Mouse (Mus musculus) olfactory bulb, adult 2 months (tissue): ENCODE measurements around the gene Eps8.

Source experiments
- CTCF ChIP-seq: fragments of 200-500 bp; IDR thresholded peaks from 2 replicates; pipeline ENCODE4 v1.5.1; 2012; ENCODE audit warnings: low read depth, mild to moderate bottlenecking, low read length, moderate library complexity; ENCODE audit not compliant: insufficient read depth
- POLR2A ChIP-seq: fragments of 200-500 bp; IDR thresholded peaks from 2 replicates; pipeline ENCODE4 v1.6.1; 2012; ENCODE audit warnings: mild to moderate bottlenecking, low read depth, low read length, moderate library complexity; ENCODE audit not compliant: insufficient read depth

- no peak for TF ChIP-seq POLR2A
- TF ChIP-seq CTCF = no peak
Observed at GRCm38 (mm10) chr6:137487443-137487842, 167.2 kb downstream of the Eps8 start.
